Mouse (Mus musculus): ENCODE results near the gene Gdpd3. TPM values are rescaled to one million over a fixed set of nuclear protein-coding genes. Genes with fewer than 3 reads are reported as not detected.

The Gdpd3 gene
- polyA plus RNA-seq, 1 experiment from 2014 or later, result 0.54 TPM

- peaks cover 9% of the 10 kb centered on the region; the same call in 1 of the 2 replicates for H3K4me1 ChIP-seq
- WGBS (ENCODE audit: insufficient replicate concordance), result 81% methylated on average over 13 of the region's 13 CpGs
- H3K9me3 ChIP-seq (replicated peaks), result no peaks in the 10 kb centered on the region
- no peak overlapping the region for H3K9ac ChIP-seq
- ATAC-seq, result no peak
- no peak overlapping the region for H3K27ac ChIP-seq
- H3K27me3 ChIP-seq (replicated peaks), result no peaks in the 10 kb centered on the region
- H3K4me2 ChIP-seq, result no peak overlapping the region
- H3K4me3 ChIP-seq, result no peak overlapping the region
- no peaks in the 10 kb centered on the region for H3K36me3 ChIP-seq
Measured at GRCm38 (mm10) chr7:126741964-126742482, 24.1 kb upstream of the Gdpd3 start.

GRCm38 (mm10) chr7:126746066-126746465 is 20.1 kb upstream of the Gdpd3 start:
- Histone ChIP-seq H3K9ac (no peak overlapping the region), H3K4me1 (peaks cover 14% of the 10 kb centered on the region), H3K4me3 (peak overlapping the region; percentile 16; the same call in 1 of the 2 replicates), H3K36me3 (no peaks in the 10 kb centered on the region), H3K27me3 (replicated peaks) (no peaks in the 10 kb centered on the region), H3K27ac (peak overlapping the region; percentile 68), H3K4me2 (peak overlapping the region; percentile 43), H3K9me3 (replicated peaks) (no peaks in the 10 kb centered on the region)
- 38% methylated on average over 12 of the region's 12 CpGs for WGBS (ENCODE audit: insufficient replicate concordance)
- peak; percentile 35; the same call in 1 of the 2 replicates for ATAC-seq

DNA sequence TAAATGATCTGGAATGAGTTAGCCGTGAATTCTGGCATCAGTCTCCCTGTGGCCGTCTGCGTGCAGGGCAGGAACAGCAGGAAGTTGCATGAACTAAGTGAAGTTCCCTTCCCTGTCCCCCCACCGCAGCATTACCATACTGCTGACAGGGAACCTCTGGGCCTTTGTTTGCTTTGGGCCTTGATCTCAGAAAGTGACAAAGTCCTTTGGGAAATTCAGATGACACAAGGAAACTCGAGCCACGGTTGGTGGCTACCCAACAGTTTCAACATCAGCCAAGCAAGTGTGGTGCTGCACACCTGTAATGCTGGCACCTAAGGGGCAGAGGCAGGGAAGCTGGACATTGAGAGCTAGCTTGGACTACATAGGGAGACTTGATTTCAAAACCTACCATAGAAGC is 19.3 kb upstream of the Gdpd3 start:
- H3K9me3 ChIP-seq (replicated peaks), result no peaks in the 10 kb centered on the region
- H3K27ac ChIP-seq, result peak overlapping the region; percentile 68
- no peaks in the 10 kb centered on the region for H3K36me3 ChIP-seq
- WGBS (ENCODE audit: insufficient replicate concordance), result 20% methylated on average over 6 of the region's 6 CpGs
- peak overlapping the region; percentile 43; the same call in 1 of the 2 replicates for H3K4me2 ChIP-seq
- H3K27me3 ChIP-seq (replicated peaks), result no peaks in the 10 kb centered on the region
- H3K4me1 ChIP-seq, result peaks cover 14% of the 10 kb centered on the region
- H3K9ac ChIP-seq, result no peak overlapping the region
- peak; percentile 59 for ATAC-seq
- peak overlapping the region; percentile 16; the same call in 1 of the 2 replicates for H3K4me3 ChIP-seq

GRCm38 (mm10) chr7:126748824-126749223 is 17.3 kb upstream of the Gdpd3 start:
- peaks cover 14% of the 10 kb centered on the region for H3K4me1 ChIP-seq
- 72% methylated on average over 7 of the region's 7 CpGs for WGBS (ENCODE audit: insufficient replicate concordance)
- H3K9ac ChIP-seq, result no peak overlapping the region
- H3K4me3 ChIP-seq, result no peak overlapping the region
- no peaks in the 10 kb centered on the region for H3K36me3 ChIP-seq
- H3K27ac ChIP-seq, result 0 out of 2 replicates have a peak overlapping the region, but pooled peaks have one; percentile 10
- ATAC-seq, result no peak
- H3K4me2 ChIP-seq, result no peak overlapping the region
- no peaks in the 10 kb centered on the region for H3K27me3 ChIP-seq (replicated peaks)
- no peaks in the 10 kb centered on the region for H3K9me3 ChIP-seq (replicated peaks)

GRCm38 (mm10) chr7:126749582-126750343 is 16.4 kb upstream of the Gdpd3 start:
- Histone ChIP-seq H3K4me3 (no peak overlapping the region), H3K27ac (no peak overlapping the region), H3K4me1 (peaks cover 14% of the 10 kb centered on the region), H3K36me3 (no peaks in the 10 kb centered on the region), H3K27me3 (replicated peaks) (no peaks in the 10 kb centered on the region), H3K9ac (no peak overlapping the region), H3K4me2 (no peak overlapping the region), H3K9me3 (replicated peaks) (no peaks in the 10 kb centered on the region)
- ATAC-seq, result no peak
- WGBS (ENCODE audit: insufficient replicate concordance), result 88% methylated on average over 17 of the region's 17 CpGs

DNA sequence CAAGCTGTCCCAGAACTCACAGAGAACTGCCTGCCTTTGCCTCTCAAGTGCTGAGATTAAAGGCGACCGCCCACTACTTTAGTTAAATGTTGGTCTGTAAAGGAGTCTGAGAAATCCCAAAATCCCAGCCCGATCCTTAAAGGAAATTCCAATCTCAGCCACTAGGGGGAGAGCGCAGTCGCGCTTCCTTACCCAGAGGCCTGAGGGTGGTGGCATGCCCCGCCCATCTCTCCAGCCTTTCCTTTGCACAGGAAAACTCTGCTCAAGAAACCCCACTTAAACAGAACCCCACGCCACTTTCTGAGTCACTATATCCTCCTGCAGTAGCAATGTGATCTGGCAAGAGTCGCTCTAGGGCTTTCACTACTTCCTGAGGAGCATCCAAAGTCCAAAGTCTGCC is 11.3 kb upstream of the Gdpd3 start:
- H3K9ac ChIP-seq, result no peak overlapping the region
- peaks cover 14% of the 10 kb centered on the region for H3K4me1 ChIP-seq
- no peaks in the 10 kb centered on the region for H3K27me3 ChIP-seq (replicated peaks)
- H3K27ac ChIP-seq, result no peak overlapping the region
- WGBS (ENCODE audit: insufficient replicate concordance), result 3% methylated on average over 9 of the region's 9 CpGs
- no peaks in the 10 kb centered on the region for H3K36me3 ChIP-seq
- H3K4me2 ChIP-seq, result peak overlapping the region; percentile 33
- ATAC-seq, result peak; percentile 45; the same call in 1 of the 2 replicates
- H3K9me3 ChIP-seq (replicated peaks), result no peaks in the 10 kb centered on the region
- H3K4me3 ChIP-seq, result no peak overlapping the region

DNA sequence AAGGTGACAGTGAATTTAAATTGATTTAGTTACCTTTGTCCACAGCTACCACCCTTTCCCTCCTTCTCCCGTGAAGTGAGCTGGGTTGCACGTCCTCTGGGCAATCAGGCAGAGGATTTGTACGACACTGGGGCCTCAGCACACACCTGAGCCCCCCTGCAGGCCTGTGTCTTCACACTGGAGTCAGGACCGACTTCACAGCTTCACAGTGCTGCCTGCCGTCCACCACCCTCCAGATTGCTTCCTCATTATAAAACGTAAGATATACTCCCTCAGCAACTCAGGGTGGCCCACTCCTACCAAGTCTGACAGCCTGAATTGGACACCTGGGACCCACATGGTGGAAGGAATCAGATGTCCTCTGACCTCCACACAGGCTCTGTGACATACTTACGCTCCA is 7.6 kb upstream of the Gdpd3 start:
- peaks cover 19% of the 10 kb centered on the region; the same call in 1 of the 2 replicates for H3K36me3 ChIP-seq
- ATAC-seq, result no peak; the same call in 1 of the 2 replicates

GRCm38 (mm10) chr7:126759050-126759671 is 7.0 kb upstream of the Gdpd3 start, which contains the start of gene Mapk3:
Gene Mapk3 (plus strand): TSS chr7:126759601.
- H3K9ac ChIP-seq, result peak within 1 kb of the TSS; percentile 94
- WGBS (ENCODE audit: insufficient replicate concordance), result 1% methylated on average over 29 of the region's 38 CpGs
- H3K36me3 ChIP-seq, result peaks cover 25% of the 10 kb centered on the region
- H3K9me3 ChIP-seq (replicated peaks), result no peaks in the 10 kb centered on the region
- H3K27ac ChIP-seq, result peak within 1 kb of the TSS; percentile 88
- peaks cover 49% of the 10 kb centered on the region for H3K4me1 ChIP-seq
- H3K4me2 ChIP-seq, result peak within 1 kb of the TSS; percentile 100
- peak within 1 kb of the TSS; percentile 81 for H3K4me3 ChIP-seq
- no peaks in the 10 kb centered on the region for H3K27me3 ChIP-seq (replicated peaks)
- ATAC-seq, result peak; percentile 74

More for the DNA sequence above, 7.6 kb upstream of the Gdpd3 start:
- Histone ChIP-seq H3K4me1 (peaks cover 48% of the 10 kb centered on the region), H3K4me2 (no peak overlapping the region), H3K9ac (no peak overlapping the region), H3K27ac (no peak overlapping the region), H3K9me3 (replicated peaks) (no peaks in the 10 kb centered on the region), H3K4me3 (no peak overlapping the region), H3K27me3 (replicated peaks) (no peaks in the 10 kb centered on the region)
- WGBS (ENCODE audit: insufficient replicate concordance), result 67% methylated on average over 7 of the region's 7 CpGs

- WGBS (ENCODE audit: insufficient replicate concordance), result 1% methylated on average over 23 of the region's 24 CpGs
- peak; percentile 42 for ATAC-seq
- Histone ChIP-seq H3K27ac (peak overlapping the region; percentile 88), H3K4me3 (peak overlapping the region; percentile 81), H3K9ac (peak overlapping the region; percentile 94), H3K9me3 (replicated peaks) (no peaks in the 10 kb centered on the region), H3K27me3 (replicated peaks) (no peaks in the 10 kb centered on the region), H3K36me3 (peaks cover 32% of the 10 kb centered on the region), H3K4me2 (peak overlapping the region; percentile 100), H3K4me1 (peaks cover 55% of the 10 kb centered on the region)
Measured at GRCm38 (mm10) chr7:126759672-126760390, 6.3 kb upstream of the Gdpd3 start.

DNA sequence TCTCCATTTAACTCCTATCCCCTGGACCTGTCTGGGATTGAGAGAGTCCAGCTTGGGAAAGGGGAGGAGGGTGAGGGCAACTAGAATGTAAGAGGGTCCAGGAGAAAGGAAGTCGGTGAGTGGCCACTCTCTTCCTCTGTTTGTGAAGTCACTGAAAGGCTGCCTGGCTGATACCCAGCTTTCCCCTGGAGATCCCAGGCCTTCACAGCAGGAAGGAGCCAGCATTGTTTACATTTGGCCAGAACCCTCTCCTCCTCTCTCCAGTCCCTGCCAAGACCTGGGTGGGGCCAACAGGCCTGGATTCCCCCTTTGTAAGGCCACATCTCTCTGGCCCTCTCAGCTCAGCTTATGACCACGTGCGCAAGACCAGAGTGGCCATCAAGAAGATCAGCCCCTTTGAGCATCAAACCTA is 5.7 kb upstream of the Gdpd3 start:
- H3K36me3 ChIP-seq, result peaks cover 37% of the 10 kb centered on the region
- H3K27me3 ChIP-seq (replicated peaks), result no peaks in the 10 kb centered on the region
- peak overlapping the region; percentile 94; the same call in 1 of the 2 replicates for H3K9ac ChIP-seq
- WGBS (ENCODE audit: insufficient replicate concordance), result 39% methylated on average over 3 of the region's 3 CpGs
- no peaks in the 10 kb centered on the region for H3K9me3 ChIP-seq (replicated peaks)
- peaks cover 56% of the 10 kb centered on the region for H3K4me1 ChIP-seq
- peak overlapping the region; percentile 88 for H3K27ac ChIP-seq
- H3K4me2 ChIP-seq, result peak overlapping the region; percentile 100
- ATAC-seq, result peak; percentile 27
- H3K4me3 ChIP-seq, result peak overlapping the region; percentile 81

- H3K4me3 ChIP-seq, result no peak overlapping the region
- H3K36me3 ChIP-seq, result peaks cover 42% of the 10 kb centered on the region
- no peak overlapping the region for H3K9ac ChIP-seq
- peak overlapping the region; percentile 100 for H3K4me2 ChIP-seq
- H3K27ac ChIP-seq, result peak overlapping the region; percentile 42; the same call in 1 of the 2 replicates
- peaks cover 61% of the 10 kb centered on the region for H3K4me1 ChIP-seq
- no peaks in the 10 kb centered on the region for H3K27me3 ChIP-seq (replicated peaks)
- ATAC-seq, result no peak
- 48% methylated on average over 4 of the region's 4 CpGs for WGBS (ENCODE audit: insufficient replicate concordance)
- H3K9me3 ChIP-seq (replicated peaks), result no peaks in the 10 kb centered on the region
Measured at GRCm38 (mm10) chr7:126760956-126761355, 5.2 kb upstream of the Gdpd3 start.
